Mouse (Mus musculus): ENCODE measurements around the gene Fmo9. TPM values are rescaled to one million over a fixed set of nuclear protein-coding genes. Genes with fewer than 3 reads are reported as not detected.

Gene Fmo9
- not detected for polyA plus RNA-seq (2021)

DNA sequence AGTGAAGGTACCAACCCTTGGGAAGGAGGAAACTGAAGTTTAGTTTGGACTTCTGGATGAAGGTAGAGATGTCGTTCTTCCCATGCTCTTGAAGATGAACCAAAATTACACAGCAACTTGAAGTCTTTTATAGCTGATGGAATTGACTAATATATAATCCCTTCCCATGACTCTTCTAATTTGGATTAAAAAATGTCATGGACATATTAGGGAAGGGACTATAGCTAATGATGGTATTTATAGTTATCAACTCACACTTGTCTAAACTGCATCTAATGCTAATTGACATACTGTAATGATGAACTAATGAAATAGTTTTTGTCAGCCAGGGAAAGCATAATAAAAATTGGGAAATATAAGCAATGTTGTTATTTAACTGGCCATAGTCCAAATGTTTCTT is at the start of gene Fmo9:
Gene Fmo9, minus strand, starts transcription at position 101 of the 400 bp plus-strand sequence.
- POLR2A ChIA-PET, result no interaction called here
- peaks cover 10% of the 10 kb centered on the region for H3K27me3 ChIP-seq
- no peak for TF ChIP-seq CTCF (IDR thresholded peaks at IDR 0.05)
- in situ Hi-C loops (cut with MboI; ENCODE audit: low pct_unique_long_range_greater_than_20kb), result no loop called here
- CTCF ChIA-PET, result no interaction called here
- DNase-seq (ENCODE audit: low read depth, low spot score) (no peak), ATAC-seq (no peak)

- in situ Hi-C loops (cut with MboI; ENCODE audit: low pct_unique_long_range_greater_than_20kb), result no loop called here
- CTCF ChIA-PET, result no interaction called here
- no peak for TF ChIP-seq CTCF (IDR thresholded peaks at IDR 0.05)
- H3K27me3 ChIP-seq, result peaks cover 14% of the 10 kb centered on the region
- ATAC-seq, result no peak
- POLR2A ChIA-PET, result no interaction called here
- DNase-seq (ENCODE audit: low read depth, low spot score), result no peak
Observed at GRCm38 (mm10) chr1:166730886-166731285, 49.2 kb upstream of the Fmo9 start.

DNA sequence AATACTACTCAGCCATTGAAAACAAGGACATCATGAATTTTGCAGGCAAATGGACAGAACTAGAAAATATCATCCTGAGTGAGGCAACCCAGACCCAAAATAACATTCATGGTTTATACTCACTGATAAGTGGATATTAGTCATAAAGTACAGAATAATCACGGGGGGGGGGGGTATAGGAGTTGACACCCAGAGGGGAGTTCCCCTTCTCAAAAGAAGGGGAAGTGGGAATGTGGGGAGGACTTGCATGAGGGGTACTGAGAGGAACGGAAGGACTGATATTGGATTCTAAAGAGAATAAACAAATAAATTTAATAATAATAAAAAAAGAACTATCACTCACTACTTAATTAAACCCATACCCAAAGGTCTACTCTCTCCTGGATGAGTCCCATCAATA is 48.6 kb upstream of the Fmo9 start:
- no peak for TF ChIP-seq CTCF (IDR thresholded peaks at IDR 0.05)
- ChIA-PET POLR2A (no interaction called here), CTCF (interaction anchor here (1.0 kb wide), 1 partner anchor 8 kb away, joined by 3 read pairs; no protein-coding TSS in a partner anchor)
- peaks cover 14% of the 10 kb centered on the region for H3K27me3 ChIP-seq
- in situ Hi-C loops (cut with MboI; ENCODE audit: low pct_unique_long_range_greater_than_20kb), result no loop called here
- ATAC-seq, result no peak
- DNase-seq (ENCODE audit: low read depth, low spot score), result no peak

- H3K27me3 ChIP-seq, result no peaks in the 10 kb centered on the region
- POLR2A ChIA-PET, result interaction anchor here (0.7 kb wide), 1 partner anchor 26 kb away, joined by 5 read pairs; no protein-coding TSS in a partner anchor
- TF ChIP-seq CTCF (IDR thresholded peaks at IDR 0.05), result no peak
- ATAC-seq (no peak), DNase-seq (ENCODE audit: low read depth, low spot score) (no peak)
- CTCF ChIA-PET, result no interaction called here
- in situ Hi-C loops (cut with MboI; ENCODE audit: low pct_unique_long_range_greater_than_20kb), result no loop called here
Observed at GRCm38 (mm10) chr1:166710861-166711260, 29.2 kb upstream of the Fmo9 start.

- CTCF ChIA-PET, result no interaction called here
- ATAC-seq (no peak), DNase-seq (ENCODE audit: low read depth, low spot score) (no peak)
- POLR2A ChIA-PET, result no interaction called here
- no peaks in the 10 kb centered on the region for H3K27me3 ChIP-seq
- TF ChIP-seq CTCF (IDR thresholded peaks at IDR 0.05), result no peak
- in situ Hi-C loops (cut with MboI; ENCODE audit: low pct_unique_long_range_greater_than_20kb), result no loop called here
Observed at GRCm38 (mm10) chr1:166702270-166702912, 20.7 kb upstream of the Fmo9 start.

DNA sequence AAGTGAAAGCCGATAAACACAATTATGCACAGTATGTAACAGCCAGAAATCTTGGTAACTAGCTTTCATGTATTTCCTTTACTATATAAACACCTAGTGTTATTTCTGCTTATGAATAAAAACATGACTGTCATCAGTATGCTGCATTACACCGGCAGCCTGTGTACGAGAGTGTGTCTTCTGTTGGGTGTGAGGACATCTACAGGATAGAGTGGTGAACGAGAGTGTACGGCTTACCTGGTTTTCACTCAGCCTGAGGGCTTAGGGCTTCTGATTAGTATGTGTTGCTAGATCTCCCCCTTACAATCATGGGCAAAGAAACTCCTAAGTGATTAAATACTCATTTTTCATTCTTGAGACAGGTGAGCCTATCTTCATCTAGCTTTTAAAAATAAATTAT is 12.4 kb downstream of the Fmo9 start:
- no peaks in the 10 kb centered on the region for H3K27me3 ChIP-seq
- ChIA-PET POLR2A (no interaction called here), CTCF (no interaction called here)
- in situ Hi-C loops (cut with MboI; ENCODE audit: low pct_unique_long_range_greater_than_20kb), result no loop called here
- ATAC-seq (no peak), DNase-seq (ENCODE audit: low read depth, low spot score) (no peak)
- TF ChIP-seq CTCF (IDR thresholded peaks at IDR 0.05), result no peak

GRCm38 (mm10) chr1:166660800-166661199 is 20.8 kb downstream of the Fmo9 start:
- H3K27me3 ChIP-seq, result no peaks in the 10 kb centered on the region
- in situ Hi-C loops (cut with MboI; ENCODE audit: low pct_unique_long_range_greater_than_20kb), result no loop called here
- DNase-seq (ENCODE audit: low read depth, low spot score), result no peak
- no peak for ATAC-seq
- POLR2A ChIA-PET, result no interaction called here
- CTCF ChIA-PET, result no interaction called here
- TF ChIP-seq CTCF (IDR thresholded peaks at IDR 0.05), result no peak

DNA sequence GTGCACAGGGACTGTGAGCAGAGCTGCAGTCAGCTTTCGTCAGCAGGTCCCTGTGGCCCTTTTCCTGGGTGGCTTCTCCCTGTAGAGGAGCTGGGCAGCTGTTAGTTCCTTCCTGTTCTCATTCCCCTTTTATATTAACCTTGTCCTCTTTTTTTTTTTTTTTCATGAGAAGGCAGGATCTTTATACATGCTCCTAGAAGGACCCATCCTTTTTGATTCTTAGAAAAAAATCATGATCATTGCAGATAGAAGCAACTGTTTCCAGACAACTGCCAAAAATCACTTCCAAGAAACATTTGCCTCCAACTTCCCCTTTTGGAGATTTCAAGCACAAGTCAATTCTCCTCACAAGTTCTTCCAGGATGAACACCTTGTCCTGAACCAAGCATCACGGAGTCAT is 34.1 kb downstream of the Fmo9 start, which contains the start of gene Gm4847:
Gene Gm4847, minus strand, starts transcription at position 101 of the 400 bp plus-strand sequence.
- in situ Hi-C loops (cut with MboI; ENCODE audit: low pct_unique_long_range_greater_than_20kb), result no loop called here
- TF ChIP-seq CTCF (IDR thresholded peaks at IDR 0.05), result no peak
- no peak for ATAC-seq
- POLR2A ChIA-PET, result no interaction called here
- H3K27me3 ChIP-seq, result no peaks in the 10 kb centered on the region
- DNase-seq (ENCODE audit: low read depth, low spot score), result no peak
- CTCF ChIA-PET, result interaction anchor here (1.3 kb wide), 1 partner anchor 12 kb away, joined by 3 read pairs; no protein-coding TSS in a partner anchor

Other genes with a start within 250 kb of the Fmo9 start
- not detected for gene Gm4846, start 184.3 kb downstream of the Fmo9 start, polyA plus RNA-seq (2021)
- gene Gm4847, start 34.2 kb downstream of the Fmo9 start, polyA plus RNA-seq (2021), result not detected